Mouse (Mus musculus): ENCODE measurements at regions not wholly inside any gene's neighbourhood (a gene's known extent, or its start where the extent isn't known, plus 50 kb on each side); places are given as distances from the start of the nearest gene placed in this dataset.
A peak's percentile ranks its signal among the peaks of the same experiment; 100 is the strongest.

- ATAC-seq (replicated peaks; ENCODE audit: low read depth, poor library complexity, severe bottlenecking): no peak
Observed at GRCm38 (mm10) chr3:143736651-143737398, 468.2 kb downstream of the Lmo4 start.

GRCm38 (mm10) chr3:143734791-143735190 is 470.2 kb downstream of the Lmo4 start:
- no peak for ATAC-seq (replicated peaks; ENCODE audit: low read depth, poor library complexity, severe bottlenecking)

GRCm38 (mm10) chr3:143732966-143733725 is 471.9 kb downstream of the Lmo4 start:
- no peak for ATAC-seq (replicated peaks; ENCODE audit: low read depth, poor library complexity, severe bottlenecking)

- ATAC-seq (replicated peaks; ENCODE audit: low read depth, poor library complexity, severe bottlenecking): peak; percentile 42
Observed at GRCm38 (mm10) chr3:143729473-143730076, 475.4 kb downstream of the Lmo4 start.

- ATAC-seq (replicated peaks; ENCODE audit: low read depth, poor library complexity, severe bottlenecking): no peak
Observed at GRCm38 (mm10) chr3:143722571-143722970, 482.4 kb downstream of the Lmo4 start.

GRCm38 (mm10) chr3:143722082-143722481 is 482.9 kb downstream of the Lmo4 start:
- no peak for ATAC-seq (replicated peaks; ENCODE audit: low read depth, poor library complexity, severe bottlenecking)

- ATAC-seq (replicated peaks; ENCODE audit: low read depth, poor library complexity, severe bottlenecking): no peak
Observed at GRCm38 (mm10) chr3:143713183-143713582, 491.8 kb downstream of the Lmo4 start.

- ATAC-seq (replicated peaks; ENCODE audit: low read depth, poor library complexity, severe bottlenecking): no peak
Observed at GRCm38 (mm10) chr3:143710805-143711469, 494.1 kb downstream of the Lmo4 start.

- no peak for ATAC-seq (replicated peaks; ENCODE audit: low read depth, poor library complexity, severe bottlenecking)
Observed at GRCm38 (mm10) chr3:143706679-143707078, 498.3 kb downstream of the Lmo4 start.

GRCm38 (mm10) chr3:143694817-143695216 is 510.2 kb downstream of the Lmo4 start:
- peak; percentile 65 for ATAC-seq (replicated peaks; ENCODE audit: low read depth, poor library complexity, severe bottlenecking)

- ATAC-seq (replicated peaks; ENCODE audit: low read depth, poor library complexity, severe bottlenecking): peak; percentile 66
Observed at GRCm38 (mm10) chr3:143685742-143686141, 519.3 kb downstream of the Lmo4 start.

GRCm38 (mm10) chr3:143678186-143678585 is 526.8 kb downstream of the Lmo4 start:
- ATAC-seq (replicated peaks; ENCODE audit: low read depth, poor library complexity, severe bottlenecking): no peak

GRCm38 (mm10) chr3:143674855-143675254 is 530.2 kb downstream of the Lmo4 start:
- peak; percentile 90 for ATAC-seq (replicated peaks; ENCODE audit: low read depth, poor library complexity, severe bottlenecking)

- peak; percentile 79 for ATAC-seq (replicated peaks; ENCODE audit: low read depth, poor library complexity, severe bottlenecking)
Observed at GRCm38 (mm10) chr3:143674446-143674845, 530.6 kb downstream of the Lmo4 start.

- no peak for ATAC-seq (replicated peaks; ENCODE audit: low read depth, poor library complexity, severe bottlenecking)
Observed at GRCm38 (mm10) chr3:143662041-143662685, 542.9 kb downstream of the Lmo4 start.

- ATAC-seq (replicated peaks; ENCODE audit: low read depth, poor library complexity, severe bottlenecking): no peak
Observed at GRCm38 (mm10) chr3:143659421-143659978, 545.5 kb downstream of the Lmo4 start.

GRCm38 (mm10) chr3:143647237-143647636 is 557.8 kb downstream of the Lmo4 start:
- no peak for ATAC-seq (replicated peaks; ENCODE audit: low read depth, poor library complexity, severe bottlenecking)

- ATAC-seq (replicated peaks; ENCODE audit: low read depth, poor library complexity, severe bottlenecking): peak; percentile 98
Observed at GRCm38 (mm10) chr3:143646836-143647235, 558.2 kb downstream of the Lmo4 start.

GRCm38 (mm10) chr3:143633036-143633435 is 572.0 kb downstream of the Lmo4 start:
- ATAC-seq (replicated peaks; ENCODE audit: low read depth, poor library complexity, severe bottlenecking): 0 out of 2 replicates have a peak, but pooled peaks have one; percentile 36

GRCm38 (mm10) chr3:143631183-143631582 is 573.8 kb downstream of the Lmo4 start:
- ATAC-seq (replicated peaks; ENCODE audit: low read depth, poor library complexity, severe bottlenecking): no peak

Data from common myeloid progenitor, adult 5-6 weeks (primary cell).